ENCODE assay signal across 12 mouse cellular contexts in genomic region chr10:127176756-127177155, GRCm38 (mm10). TPM values are rescaled to one million over a fixed set of nuclear protein-coding genes. Genes with fewer than 3 reads are reported as not detected.
DNase-seq lines count a peak whose midpoint lies in the region; ATAC-seq and TF ChIP-seq lines count a peak whose summit lies in the region.
"Had no signal": no experiment of that assay in that cellular context is flagged by ENCODE, and none has a peak within 500 bp of the region (broad histone marks: within the 10 kb centered on the region; RNA-seq: fewer than 3 reads in every experiment).

No protein-coding gene starts in this region.

- intact Hi-C loops in heart, postnatal 14 days (cut with DNase I) = loop anchor here (1.0 kb wide), 1 partner anchor 51 kb away; no protein-coding TSS in a partner anchor

- TF ChIP-seq CTCF in C2C12 (IDR thresholded peaks at IDR 0.05; ENCODE audit: control insufficient read depth, insufficient read depth, insufficient read length) = no peak

- peaks cover 19% of the 10 kb centered on the region for H3K4me1 ChIP-seq in heart, embryonic 16.5 days (ENCODE audit: control insufficient read depth, insufficient read depth, low read length)
- peaks cover 7% of the 10 kb centered on the region; the same call in 1 of the 2 replicates for H3K4me1 ChIP-seq in embryonic facial prominence, embryonic 14.5 days (ENCODE audit: control insufficient read depth, insufficient read depth, low read length)

- no peaks in the 10 kb centered on the region for H3K36me3 ChIP-seq in heart, embryonic 16.5 days (ENCODE audit: control insufficient read depth, insufficient read depth)
- H3K36me3 ChIP-seq in C2C12 (ENCODE audit: control insufficient read depth, insufficient read depth) = no peaks in the 10 kb centered on the region
- no peaks in the 10 kb centered on the region for H3K36me3 ChIP-seq in embryonic facial prominence, embryonic 14.5 days (ENCODE audit: control insufficient read depth, insufficient read depth, low read length)

- no peak for ATAC-seq in heart, embryonic 16.5 days (replicated peaks; ENCODE audit: extremely low read depth, insufficient read depth, low FRiP score)
- no peak for ATAC-seq in embryonic facial prominence, embryonic 14.5 days (ENCODE audit: low read depth)

- H3K27ac ChIP-seq in heart, embryonic 16.5 days (ENCODE audit: low read length) = no peak overlapping the region
- H3K27ac ChIP-seq in embryonic facial prominence, embryonic 14.5 days (replicated peaks; ENCODE audit: low read depth, low read length) = no peak overlapping the region
- H3K27ac ChIP-seq: gastrocnemius, adult 2 months had no signal

- no peaks in the 10 kb centered on the region for H3K79me3 ChIP-seq in C2C12 (ENCODE audit: low read depth)

- peak overlapping the region; percentile 6 for H3K4me2 ChIP-seq in heart, embryonic 16.5 days (ENCODE audit: low read depth, low read length)
- peak overlapping the region; percentile 15; the same call in 1 of the 2 replicates for H3K4me2 ChIP-seq in embryonic facial prominence, embryonic 14.5 days (ENCODE audit: low read depth, low read length)

- peak overlapping the region; percentile 45 for H3ac ChIP-seq in C2C12 (ENCODE audit: control insufficient read depth, insufficient read length, low read depth)

- H3K9ac ChIP-seq in heart, embryonic 16.5 days (ENCODE audit: low read length) = no peak overlapping the region
- no peak overlapping the region for H3K9ac ChIP-seq in embryonic facial prominence, embryonic 14.5 days (ENCODE audit: low read depth, low read length)
- H3K9ac ChIP-seq: lung, embryonic 14.5 days had no signal

- H3K9me3 ChIP-seq in heart, embryonic 16.5 days (replicated peaks; ENCODE audit: control insufficient read depth, low read length) = no peaks in the 10 kb centered on the region
- no peaks in the 10 kb centered on the region for H3K9me3 ChIP-seq in embryonic facial prominence, embryonic 14.5 days (ENCODE audit: control insufficient read depth, low read length)

- DNase-seq in cerebellum, adult 9-10 months = peak; percentile 10
- no peak for DNase-seq in cerebellum, adult 11-12 months
- no peak for DNase-seq in heart, postnatal 14 days
- no peak for DNase-seq in embryonic facial prominence, embryonic 14.5 days (ENCODE audit: low spot score)
- no peak for DNase-seq in lung, postnatal 10 days
- no peak for DNase-seq in adrenal gland, postnatal 10 days
- DNase-seq: cerebellum, postnatal 14 days; gastrocnemius, adult 2 months; kidney, adult 2 months; lung, embryonic 14.5 days had no signal

- peaks cover 68% of the 10 kb centered on the region for H3K27me3 ChIP-seq in heart, embryonic 16.5 days (ENCODE audit: control insufficient read depth, insufficient read depth, low read length)
- no peaks in the 10 kb centered on the region for H3K27me3 ChIP-seq in C2C12 (ENCODE audit: control insufficient read depth, insufficient read depth, insufficient read length)
- H3K27me3 ChIP-seq in embryonic facial prominence, embryonic 14.5 days (replicated peaks; ENCODE audit: control insufficient read depth, insufficient read depth, low read length) = peaks cover 48% of the 10 kb centered on the region

- H3K4me3 ChIP-seq in heart, embryonic 16.5 days (ENCODE audit: low read length) = no peak overlapping the region
- H3K4me3 ChIP-seq in C2C12 (ENCODE audit: insufficient read depth, poor library complexity, severe bottlenecking) = peak overlapping the region; percentile 26
- H3K4me3 ChIP-seq in embryonic facial prominence, embryonic 14.5 days (ENCODE audit: low read depth, low read length) = no peak overlapping the region
- H3K4me3 ChIP-seq: gastrocnemius, adult 2 months had no signal

- H3K79me2 ChIP-seq in C2C12 (ENCODE audit: control insufficient read depth, insufficient read depth) = no peaks in the 10 kb centered on the region

- WGBS in heart, embryonic 16.5 days = 6% methylated on average over 7 of the region's 7 CpGs
- WGBS in embryonic facial prominence, embryonic 14.5 days = 8% methylated on average over 7 of the region's 7 CpGs

TF ChIP-seq in C2C12, 6 proteins besides CTCF, POLR2A, EP300 and RAD21:
- TF ChIP-seq MYOG (IDR thresholded peaks at IDR 0.05; ENCODE audit: control insufficient read depth, extremely low read depth, insufficient read length) (no peak), FOSL1 (IDR thresholded peaks at IDR 0.05; ENCODE audit: insufficient read depth, low read length, poor library complexity, severe bottlenecking) (no peak), USF1 (IDR thresholded peaks at IDR 0.05; ENCODE audit: low read depth) (no peak), CEBPB (IDR thresholded peaks at IDR 0.05; ENCODE audit: low read depth) (no peak), MYOD1 (IDR thresholded peaks at IDR 0.05; ENCODE audit: control insufficient read depth, insufficient read length, low read depth) (no peak), MAX (IDR thresholded peaks at IDR 0.05) (no peak)

RNA-seq across cellular contexts. Expression of gene Slc26a10, which starts 3.7 kb away (rescaled TPM):
- 16.2 and 17.6 TPM in 2 replicates for polyA plus RNA-seq in heart, embryonic 16.5 days (2015; fragmentation: Nextera tagmentation; extraction: Ambion mirVana)
- 10 to 100 TPM; 45.5 to 66.9 TPM for total RNA-seq in heart, postnatal 14 days (2021)
- polyA plus RNA-seq in C2C12 (2012; fragmentation: generic; extraction: Trizol) = 2.9 TPM
- polyA plus RNA-seq in embryonic facial prominence, embryonic 14.5 days (2014; fragmentation: Nextera tagmentation; extraction: Ambion mirVana) = 0.86 and 1.7 TPM in 2 replicates
- total RNA-seq in adrenal gland, postnatal 10 days (2021) = 10 to 100 TPM in 1 of 2 experiments, 1 to 10 TPM in 1; 7.4 to 13.7 TPM

RNA-seq across cellular contexts. Expression of gene B4galnt1, which starts 11.7 kb away (rescaled TPM):
- polyA plus RNA-seq in heart, embryonic 16.5 days (2015; fragmentation: Nextera tagmentation; extraction: Ambion mirVana) = 3.4 and 6.5 TPM in 2 replicates
- 1 to 10 TPM; 2.9 to 3.8 TPM for total RNA-seq in heart, postnatal 14 days (2021)
- 23.8 TPM for polyA plus RNA-seq in C2C12 (2012; fragmentation: generic; extraction: Trizol)
- 9.0 and 9.8 TPM in 2 replicates for polyA plus RNA-seq in embryonic facial prominence, embryonic 14.5 days (2014; fragmentation: Nextera tagmentation; extraction: Ambion mirVana)
- 10 to 100 TPM; 12.7 to 16.3 TPM for total RNA-seq in adrenal gland, postnatal 10 days (2021)

RNA-seq across cellular contexts. Expression of gene Arhgef25, which starts 13.1 kb away (rescaled TPM):
- polyA plus RNA-seq in heart, embryonic 16.5 days (2015; fragmentation: Nextera tagmentation; extraction: Ambion mirVana) = 26.0 and 27.0 TPM in 2 replicates
- 10 to 100 TPM; 17.0 to 17.9 TPM for total RNA-seq in heart, postnatal 14 days (2021)
- 31.8 TPM for polyA plus RNA-seq in C2C12 (2012; fragmentation: generic; extraction: Trizol)
- 76.7 and 87.7 TPM in 2 replicates for polyA plus RNA-seq in embryonic facial prominence, embryonic 14.5 days (2014; fragmentation: Nextera tagmentation; extraction: Ambion mirVana)
- total RNA-seq in adrenal gland, postnatal 10 days (2021) = 10 to 100 TPM; 18.1 to 26.5 TPM

RNA-seq across cellular contexts. Expression of gene Dtx3, which starts 18.8 kb away (rescaled TPM):
- 69.9 and 72.5 TPM in 2 replicates for polyA plus RNA-seq in heart, embryonic 16.5 days (2015; fragmentation: Nextera tagmentation; extraction: Ambion mirVana)
- total RNA-seq in heart, postnatal 14 days (2021) = 10 to 100 TPM; 36.1 to 43.4 TPM
- 24.4 TPM for polyA plus RNA-seq in C2C12 (2012; fragmentation: generic; extraction: Trizol)
- polyA plus RNA-seq in embryonic facial prominence, embryonic 14.5 days (2014; fragmentation: Nextera tagmentation; extraction: Ambion mirVana) = 112 and 120 TPM in 2 replicates
- total RNA-seq in adrenal gland, postnatal 10 days (2021) = 10 to 100 TPM; 48.3 to 69.4 TPM

RNA-seq across cellular contexts. Expression of gene Pip4k2c, which starts 34.6 kb away (rescaled TPM):
- polyA plus RNA-seq in heart, embryonic 16.5 days (2015; fragmentation: Nextera tagmentation; extraction: Ambion mirVana) = 26.3 and 27.2 TPM in 2 replicates
- 10 to 100 TPM; 22.8 to 23.1 TPM for total RNA-seq in heart, postnatal 14 days (2021)
- polyA plus RNA-seq in C2C12 (2012; fragmentation: generic; extraction: Trizol) = 25.8 TPM
- polyA plus RNA-seq in embryonic facial prominence, embryonic 14.5 days (2014; fragmentation: Nextera tagmentation; extraction: Ambion mirVana) = 19.3 and 20.7 TPM in 2 replicates
- total RNA-seq in adrenal gland, postnatal 10 days (2021) = 10 to 100 TPM; 27.7 to 30.9 TPM
